Mouse (Mus musculus): ENCODE measurements around the gene Gm11627.

GRCm38 (mm10) chr11:102576050-102576754 lies 3.1 kb downstream of the Gm11627 start:
- TF ChIP-seq CTCF (IDR thresholded peaks at IDR 0.05; ENCODE audit: extremely low read depth, insufficient read depth, insufficient read length, insufficient replicate concordance) (no peak), POLR2A (IDR thresholded peaks at IDR 0.05; ENCODE audit: low read depth, low read length) (no peak)

Data from spleen, adult 2 months (tissue).